Mouse (Mus musculus) midbrain, embryonic 15.5 days (tissue): ENCODE data around the gene Tdrd5. TPM values are rescaled to one million over a fixed set of nuclear protein-coding genes. Genes with fewer than 3 reads are reported as not detected.
"Not testable (repeated sequence)": the region's sequence is repeated elsewhere in the genome, so short reads cannot be mapped to it uniquely, and the experiment has no call there.

Experiments
- ATAC-seq: fragments of 200-750 bp; cut with Nextera tagmentation; replicated peaks from 2 replicates; pipeline ENCODE4 v1.8.0; 2017; ENCODE audit warnings: moderate TSS enrichment
- H3K27ac ChIP-seq: fragments of 300-500 bp; sonication (generic); 2 replicates; pipeline ENCODE4 v1.5.1; 2015; ENCODE audit warnings: mild to moderate bottlenecking, inconsistent platforms
- H3K27me3 ChIP-seq: fragments of 300-500 bp; sonication (generic); replicated peaks from 2 replicates; pipeline ENCODE4 v1.6.1; 2015; ENCODE audit warnings: inconsistent platforms
- H3K36me3 ChIP-seq: fragments of 300-500 bp; sonication (generic); replicated peaks from 2 replicates; pipeline ENCODE4 v1.6.1; 2015; ENCODE audit warnings: inconsistent platforms
- H3K4me1 ChIP-seq: fragments of 300-500 bp; sonication (generic); 2 replicates; pipeline ENCODE4 v1.6.1; 2015; ENCODE audit warnings: inconsistent platforms
- H3K4me2 ChIP-seq: fragments of 300-500 bp; sonication (generic); 2 replicates; pipeline ENCODE4 v1.6.1; 2015; ENCODE audit warnings: inconsistent platforms, mild to moderate bottlenecking, moderate library complexity
- H3K4me3 ChIP-seq: fragments of 300-500 bp; sonication (generic); 2 replicates; pipeline ENCODE4 v1.5.1; 2015; ENCODE audit warnings: mild to moderate bottlenecking, inconsistent platforms
- H3K9ac ChIP-seq: fragments of 300-500 bp; sonication (generic); 2 replicates; pipeline ENCODE4 v1.6.1; 2015; ENCODE audit warnings: mild to moderate bottlenecking, inconsistent platforms
- H3K9me3 ChIP-seq: fragments of 300-500 bp; sonication (generic); 2 replicates; pipeline ENCODE4 v1.6.1; 2016; ENCODE audit warnings: inconsistent platforms
- WGBS: fragments of 180-500 bp; shearing (Covaris S2); methylation state at CpG from one replicate; pipeline ENCODE4 v1.1.7; 2015; ENCODE audit warnings: mixed read lengths; 5-methylcytosine and 5-hydroxymethylcytosine counted together
- polyA plus RNA-seq: library from polyadenylated mRNA; unstranded; fragments of >200 nt; fragmentation: Nextera tagmentation; extraction: Ambion mirVana; gene quantifications from 2 replicates; pipeline ENCODE4 v1.2.1, GENCODE M21; 2015

The Tdrd5 gene
- polyA plus RNA-seq, 1 experiment from 2014 or later = 1.1 TPM

DNA sequence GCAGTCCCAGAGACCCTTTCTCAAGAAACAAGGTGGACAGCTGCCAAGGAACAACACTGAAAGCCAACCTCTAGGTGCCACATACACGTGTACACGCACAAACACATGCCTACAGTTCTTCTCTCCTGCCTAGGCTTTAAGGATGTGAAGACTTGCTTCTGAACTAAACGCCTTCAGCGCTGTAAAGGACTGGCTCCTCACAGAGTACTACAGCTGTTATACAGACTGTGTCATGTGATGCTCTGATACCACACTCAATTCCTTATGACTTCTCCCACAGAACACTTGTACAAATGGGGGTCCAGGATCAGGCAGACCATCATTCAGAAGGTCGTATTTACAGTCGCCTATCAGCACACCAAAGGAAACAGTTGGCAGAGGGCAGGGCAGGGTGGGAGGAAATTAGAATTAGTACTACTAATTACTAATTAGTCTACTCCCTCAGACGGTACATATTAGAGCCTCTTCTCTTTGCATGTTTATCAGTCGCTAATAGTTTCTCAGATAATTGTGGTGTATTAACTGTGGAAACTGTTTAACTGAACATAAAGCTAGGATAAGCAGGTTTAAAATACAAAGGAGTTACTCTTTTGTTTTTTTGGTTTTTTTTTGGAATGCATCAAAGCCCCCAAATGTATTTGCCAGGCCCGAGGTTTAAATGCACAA is 14.8 kb downstream of the Tdrd5 start:
- 83% methylated on average over 9 of the region's 9 CpGs for WGBS
- Histone ChIP-seq H3K4me1 (no peaks in the 10 kb centered on the region), H3K27ac (no peak overlapping the region), H3K4me2 (no peak overlapping the region), H3K9ac (no peak overlapping the region), H3K4me3 (no peak overlapping the region), H3K9me3 (no peaks in the 10 kb centered on the region), H3K36me3 (no peaks in the 10 kb centered on the region), H3K27me3 (no peaks in the 10 kb centered on the region)
- no peak for ATAC-seq

DNA sequence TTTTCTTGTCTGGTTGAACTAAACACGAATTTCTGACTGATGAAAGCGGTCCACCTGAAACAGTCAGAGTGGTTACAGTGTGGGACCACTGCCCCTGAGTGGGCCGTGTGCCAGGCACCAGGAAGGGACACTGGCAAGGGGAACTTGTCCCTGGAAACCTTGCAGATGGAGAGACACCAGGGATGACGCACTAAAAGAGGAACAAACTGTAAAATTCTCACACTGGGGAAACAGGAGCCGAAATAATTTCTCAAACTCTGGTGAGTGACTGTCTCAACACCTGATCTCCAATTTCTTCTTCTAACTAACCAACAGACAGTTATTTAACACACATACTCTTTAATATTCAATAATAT is 17.9 kb downstream of the Tdrd5 start:
- Histone ChIP-seq H3K4me1 (no peaks in the 10 kb centered on the region), H3K9ac (no peak overlapping the region), H3K27ac (no peak overlapping the region), H3K9me3 (no peaks in the 10 kb centered on the region), H3K27me3 (no peaks in the 10 kb centered on the region), H3K4me3 (no peak overlapping the region), H3K4me2 (no peak overlapping the region), H3K36me3 (no peaks in the 10 kb centered on the region)
- ATAC-seq = no peak
- 87% methylated on average over 5 of the region's 5 CpGs for WGBS

DNA sequence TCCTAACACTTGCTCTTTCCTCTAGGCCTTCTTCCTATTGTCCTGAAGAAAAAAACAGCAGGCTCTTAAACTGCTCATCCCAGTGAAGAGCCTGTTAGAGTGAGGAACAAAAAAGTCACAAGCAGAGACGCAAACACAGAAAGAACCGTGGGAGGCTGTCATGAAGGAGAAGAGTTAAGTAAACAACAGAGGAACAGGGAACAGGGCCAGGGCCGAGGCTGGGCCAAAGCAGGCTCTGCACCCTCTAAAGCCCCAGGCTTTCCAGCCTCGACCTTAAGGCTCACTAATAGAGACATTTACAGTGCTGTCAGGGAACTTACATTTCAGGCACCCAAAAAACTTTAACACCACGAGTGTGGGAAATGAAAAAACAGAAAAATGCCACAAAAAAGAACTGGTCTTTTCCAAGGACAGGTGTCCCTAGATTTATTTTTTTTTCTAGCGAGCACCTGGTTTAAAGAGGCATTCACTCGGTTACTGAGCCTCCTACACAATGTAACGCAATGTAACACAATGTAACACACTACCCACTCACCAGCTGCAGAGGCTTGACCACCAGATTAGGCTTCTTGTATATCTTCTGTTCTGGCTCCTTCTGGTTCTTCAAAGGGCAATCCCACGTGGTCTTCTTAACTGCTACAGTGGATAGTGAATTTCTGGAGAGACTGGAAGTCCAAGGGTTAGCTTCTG is 18.5 kb downstream of the Tdrd5 start:
- no peaks in the 10 kb centered on the region for H3K27me3 ChIP-seq
- WGBS = 40% methylated on average over 9 of the region's 9 CpGs
- no peaks in the 10 kb centered on the region for H3K36me3 ChIP-seq
- no peak overlapping the region for H3K27ac ChIP-seq
- no peak overlapping the region for H3K4me3 ChIP-seq
- ATAC-seq = no peak
- H3K9ac ChIP-seq = no peak overlapping the region
- no peak overlapping the region for H3K4me2 ChIP-seq
- H3K9me3 ChIP-seq = no peaks in the 10 kb centered on the region
- no peaks in the 10 kb centered on the region for H3K4me1 ChIP-seq

DNA sequence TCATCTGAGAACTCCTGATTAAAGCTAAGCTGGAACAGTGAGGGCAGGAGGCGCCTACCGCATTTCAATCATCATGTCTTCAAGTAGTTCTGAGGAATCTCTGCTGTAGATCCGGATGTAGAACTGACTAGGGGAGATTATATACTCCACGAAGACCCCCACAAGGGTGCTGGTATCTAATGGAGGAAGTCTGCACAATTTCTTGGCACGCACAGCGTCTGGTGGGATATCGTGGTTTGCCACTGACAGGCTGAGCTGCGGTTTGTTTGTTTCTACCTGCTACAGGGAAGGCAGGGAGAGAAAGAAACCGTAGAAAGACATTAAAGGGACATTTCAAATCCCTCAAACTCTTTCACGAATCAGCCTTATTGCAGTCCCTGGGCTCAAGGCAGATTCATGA is 19.3 kb downstream of the Tdrd5 start:
- Histone ChIP-seq H3K27me3 (no peaks in the 10 kb centered on the region), H3K27ac (no peak overlapping the region), H3K9ac (no peak overlapping the region), H3K4me1 (no peaks in the 10 kb centered on the region), H3K4me3 (no peak overlapping the region), H3K4me2 (no peak overlapping the region), H3K9me3 (no peaks in the 10 kb centered on the region), H3K36me3 (no peaks in the 10 kb centered on the region)
- no peak for ATAC-seq
- WGBS = 81% methylated on average over 10 of the region's 10 CpGs

DNA sequence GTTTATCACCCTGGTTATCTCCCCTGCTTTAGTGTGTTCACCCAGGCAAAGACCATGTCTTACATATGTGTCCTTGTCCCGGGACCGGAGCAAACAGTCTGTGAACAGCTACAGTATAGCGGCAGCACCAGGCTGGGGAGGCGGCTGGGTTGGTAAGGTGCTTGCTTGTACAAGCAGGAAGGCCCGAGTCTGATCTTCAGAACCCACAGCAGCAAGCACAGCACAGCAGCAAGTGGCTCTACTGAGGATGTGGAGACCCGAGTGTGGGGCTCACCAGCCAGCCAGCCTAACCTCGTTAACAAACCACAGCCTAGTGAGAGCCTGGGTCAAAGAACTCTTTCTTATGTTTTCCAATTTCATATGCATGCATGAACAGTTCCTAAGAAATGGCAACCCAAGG is 23.3 kb downstream of the Tdrd5 start:
- no peak overlapping the region for H3K4me3 ChIP-seq
- no peaks in the 10 kb centered on the region for H3K27me3 ChIP-seq
- H3K9me3 ChIP-seq = no peaks in the 10 kb centered on the region
- WGBS = 87% methylated on average over 7 of the region's 7 CpGs
- H3K36me3 ChIP-seq = no peaks in the 10 kb centered on the region
- no peak overlapping the region for H3K9ac ChIP-seq
- ATAC-seq = no peak
- H3K27ac ChIP-seq = no peak overlapping the region
- H3K4me2 ChIP-seq = no peak overlapping the region
- no peaks in the 10 kb centered on the region for H3K4me1 ChIP-seq

DNA sequence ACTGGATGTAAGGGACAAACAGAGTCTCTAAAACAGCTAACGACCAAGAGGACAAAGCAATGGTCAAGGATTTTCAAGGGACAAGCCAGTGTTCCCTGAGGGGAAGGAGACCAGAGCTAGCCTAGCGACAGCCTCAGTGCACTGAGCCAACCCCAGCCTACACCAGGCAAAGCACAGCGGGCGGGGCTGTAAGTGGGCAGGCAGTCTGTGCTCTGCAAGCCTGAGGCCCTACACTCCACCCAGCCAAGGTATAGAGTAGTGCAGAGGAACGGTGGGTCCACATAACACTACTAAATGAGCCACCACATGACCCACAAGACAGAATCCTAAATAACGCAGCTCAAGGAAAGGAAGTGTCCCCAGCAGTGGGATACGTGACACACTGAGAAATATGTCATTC is 29.8 kb downstream of the Tdrd5 start:
- no peaks in the 10 kb centered on the region for H3K27me3 ChIP-seq
- no peak overlapping the region for H3K4me3 ChIP-seq
- no peak for ATAC-seq
- no peak overlapping the region for H3K4me2 ChIP-seq
- no peak overlapping the region for H3K9ac ChIP-seq
- 70% methylated on average over 7 of the region's 7 CpGs for WGBS
- H3K27ac ChIP-seq = no peak overlapping the region
- no peaks in the 10 kb centered on the region for H3K9me3 ChIP-seq
- no peaks in the 10 kb centered on the region for H3K36me3 ChIP-seq
- H3K4me1 ChIP-seq = peaks cover 4% of the 10 kb centered on the region; the same call in 1 of the 2 replicates

DNA sequence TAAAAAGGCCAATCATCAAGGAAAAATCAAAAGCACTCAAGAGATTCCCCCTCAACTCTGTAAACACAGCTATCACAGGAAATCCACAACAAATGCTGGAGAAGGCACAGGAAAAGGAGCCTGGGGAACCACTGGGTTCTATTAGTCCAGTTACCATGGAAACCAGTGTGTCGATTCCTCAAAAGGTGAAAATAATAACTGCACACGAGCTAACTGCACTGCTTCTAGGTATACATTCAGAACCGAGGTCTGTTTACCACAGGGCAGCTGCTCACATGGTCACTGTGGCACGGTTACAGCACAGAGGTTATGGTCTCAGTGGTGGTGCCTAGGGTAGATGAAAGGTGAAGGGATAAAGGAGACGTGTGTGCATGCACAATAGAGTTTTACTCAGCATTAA is 31.8 kb downstream of the Tdrd5 start:
- Histone ChIP-seq H3K4me3 (no peak overlapping the region), H3K4me1 (peaks cover 4% of the 10 kb centered on the region; the same call in 1 of the 2 replicates), H3K27me3 (no peaks in the 10 kb centered on the region), H3K36me3 (no peaks in the 10 kb centered on the region), H3K9ac (no peak overlapping the region), H3K4me2 (no peak overlapping the region), H3K9me3 (no peaks in the 10 kb centered on the region), H3K27ac (peak overlapping the region; percentile 59; the same call in 1 of the 2 replicates)
- WGBS = 17% methylated on average over 5 of the region's 5 CpGs
- ATAC-seq = peak; percentile 80

DNA sequence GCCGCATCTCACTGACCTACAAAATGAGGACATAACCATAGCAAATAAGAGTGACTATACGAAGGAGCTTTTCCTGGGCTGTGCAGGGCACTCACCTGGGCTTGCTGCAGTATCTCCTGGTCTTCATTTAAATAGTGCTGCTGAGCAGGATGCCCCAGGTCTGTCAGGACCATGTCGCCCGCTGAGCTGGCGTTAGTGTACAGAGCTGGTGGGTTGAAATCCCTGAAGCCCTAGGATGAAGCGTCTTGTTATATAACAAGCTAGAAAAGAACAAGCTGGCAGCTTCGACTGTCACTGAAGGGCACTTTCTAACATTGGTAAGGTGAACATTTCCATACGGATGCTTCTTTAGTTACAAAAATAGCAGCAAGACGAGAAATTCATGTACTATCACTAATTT is 33.0 kb downstream of the Tdrd5 start:
- H3K4me3 ChIP-seq = no peak overlapping the region
- no peaks in the 10 kb centered on the region for H3K27me3 ChIP-seq
- no peak overlapping the region for H3K9ac ChIP-seq
- H3K9me3 ChIP-seq = no peaks in the 10 kb centered on the region
- H3K27ac ChIP-seq = no peak overlapping the region
- H3K4me1 ChIP-seq = peaks cover 4% of the 10 kb centered on the region; the same call in 1 of the 2 replicates
- WGBS = 78% methylated on average over 9 of the region's 9 CpGs
- H3K36me3 ChIP-seq = no peaks in the 10 kb centered on the region
- ATAC-seq = no peak
- H3K4me2 ChIP-seq = no peak overlapping the region

DNA sequence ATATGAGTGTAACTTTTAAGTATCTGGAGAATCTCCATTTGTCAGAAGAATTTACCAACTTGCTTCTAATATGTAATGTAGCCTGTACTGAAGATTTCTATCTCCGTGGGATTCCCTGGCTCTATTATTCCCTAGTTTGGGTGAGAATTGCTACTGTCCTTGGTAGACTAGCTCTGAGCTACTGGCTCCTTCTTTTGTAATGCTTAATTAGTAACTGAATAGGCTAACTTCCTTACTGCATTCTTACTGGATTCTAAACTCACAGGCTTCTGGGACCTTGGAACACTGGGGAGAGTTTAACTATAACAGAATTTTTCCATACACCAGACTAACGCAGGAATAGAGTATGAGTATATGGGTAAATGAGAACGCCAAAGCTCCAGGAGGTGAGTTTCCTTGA is 34.9 kb downstream of the Tdrd5 start:
- not testable (repeated sequence) for ATAC-seq, H3K9me3 ChIP-seq, H3K4me3 ChIP-seq, H3K4me2 ChIP-seq, H3K27ac ChIP-seq, H3K27me3 ChIP-seq, H3K9ac ChIP-seq, H3K4me1 ChIP-seq, H3K36me3 ChIP-seq
- WGBS = 30% methylated on average over 3 of the region's 3 CpGs

DNA sequence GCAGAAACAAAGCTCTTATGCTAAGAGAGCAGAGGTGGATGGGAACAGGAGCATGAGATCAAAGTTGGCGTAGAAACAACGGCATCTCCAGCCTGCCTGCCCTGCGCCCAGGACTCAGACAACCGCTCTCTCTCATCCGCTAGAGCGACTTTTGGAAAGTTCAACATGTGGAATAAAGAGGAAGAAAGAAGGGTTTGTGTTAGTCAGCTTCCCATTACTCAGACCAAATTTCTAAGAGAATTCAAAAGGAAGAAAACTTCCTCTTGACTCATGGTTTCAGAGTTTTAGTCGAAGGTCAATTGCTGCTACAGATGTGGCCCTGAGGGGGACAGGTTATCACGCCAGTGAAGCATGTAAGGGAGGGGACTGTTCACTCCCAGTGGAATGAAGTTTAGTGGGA is 39.5 kb downstream of the Tdrd5 start:
- ATAC-seq = no peak
- WGBS = 87% methylated on average over 8 of the region's 8 CpGs
- Histone ChIP-seq H3K9ac (no peak overlapping the region), H3K36me3 (no peaks in the 10 kb centered on the region), H3K4me1 (no peaks in the 10 kb centered on the region), H3K4me3 (no peak overlapping the region), H3K27me3 (no peaks in the 10 kb centered on the region), H3K4me2 (no peak overlapping the region), H3K9me3 (no peaks in the 10 kb centered on the region), H3K27ac (no peak overlapping the region)

DNA sequence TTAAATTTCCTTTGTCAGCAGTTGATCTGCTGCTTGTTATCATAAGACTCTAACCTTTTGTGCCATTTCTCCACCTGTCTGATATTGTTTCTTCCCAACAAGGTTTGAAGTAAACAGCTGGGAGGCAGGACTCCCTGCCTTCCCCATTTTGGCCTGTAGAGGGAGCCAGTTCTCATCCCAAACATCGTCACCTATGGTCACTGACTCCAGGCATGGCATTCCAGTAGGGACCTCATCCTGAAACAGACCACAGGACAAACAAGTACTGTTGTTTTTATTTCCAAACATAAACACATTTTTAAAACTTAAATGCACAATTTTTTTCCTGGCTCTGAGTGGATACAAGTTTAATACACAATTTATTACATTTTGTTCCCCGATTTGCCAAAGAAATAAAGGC is 40.1 kb downstream of the Tdrd5 start:
- H3K4me1 ChIP-seq = no peaks in the 10 kb centered on the region
- whole genome bisulfite sequencing = 52% methylated on average over 2 of the region's 2 CpGs
- no peaks in the 10 kb centered on the region for H3K9me3 ChIP-seq
- no peak for ATAC-seq
- no peak overlapping the region for H3K27ac ChIP-seq
- no peak overlapping the region for H3K9ac ChIP-seq
- no peak overlapping the region for H3K4me3 ChIP-seq
- no peaks in the 10 kb centered on the region for H3K27me3 ChIP-seq
- H3K4me2 ChIP-seq = no peak overlapping the region
- H3K36me3 ChIP-seq = no peaks in the 10 kb centered on the region

DNA sequence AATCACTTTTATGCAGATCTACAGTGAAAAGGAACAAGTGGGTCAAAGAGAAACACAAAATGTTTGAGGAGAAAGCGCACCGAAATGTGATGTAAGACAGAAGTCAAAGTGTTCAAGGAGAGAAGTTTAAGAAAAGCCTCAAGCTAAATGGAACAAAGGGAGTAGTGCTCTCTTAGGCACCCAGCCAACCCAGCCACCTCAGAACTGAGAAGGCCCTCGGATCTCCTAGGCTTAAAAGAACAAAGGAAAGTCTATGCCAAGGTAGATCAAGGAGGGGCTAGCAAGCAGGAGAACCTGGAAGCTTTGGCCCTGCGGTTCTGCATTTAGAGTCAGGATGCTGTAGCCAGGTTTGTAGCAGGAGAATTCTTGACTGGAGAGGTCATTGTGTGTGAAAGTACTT is 48.6 kb downstream of the Tdrd5 start:
- H3K4me2 ChIP-seq = no peak overlapping the region
- H3K9ac ChIP-seq = no peak overlapping the region
- no peaks in the 10 kb centered on the region for H3K9me3 ChIP-seq
- no peaks in the 10 kb centered on the region for H3K27me3 ChIP-seq
- ATAC-seq = no peak
- H3K4me3 ChIP-seq = no peak overlapping the region
- H3K36me3 ChIP-seq = no peaks in the 10 kb centered on the region
- no peak overlapping the region for H3K27ac ChIP-seq
- no peaks in the 10 kb centered on the region for H3K4me1 ChIP-seq
- WGBS = 76% methylated on average over 4 of the region's 4 CpGs

DNA sequence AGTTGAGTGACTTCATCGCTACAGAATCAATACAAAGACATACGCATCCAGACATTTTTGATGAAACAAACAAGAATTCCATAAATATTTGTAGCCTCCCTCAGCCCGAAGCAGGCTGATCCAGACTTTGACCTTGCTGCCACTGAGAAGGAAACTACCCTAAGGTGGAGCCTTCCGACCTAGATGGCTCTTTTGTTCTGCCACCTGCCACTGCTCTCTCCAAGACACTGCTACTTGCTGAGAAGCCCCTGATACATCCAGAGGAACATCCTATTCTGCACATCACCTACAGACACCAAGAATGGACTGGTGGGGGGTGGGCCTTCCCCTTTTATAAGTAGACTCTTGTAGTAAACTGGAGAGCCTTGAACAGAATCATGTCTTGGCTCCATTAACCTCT is 52.4 kb downstream of the Tdrd5 start:
- H3K9me3 ChIP-seq, ATAC-seq, H3K4me1 ChIP-seq, H3K4me2 ChIP-seq, H3K9ac ChIP-seq, H3K4me3 ChIP-seq, H3K36me3 ChIP-seq, H3K27ac ChIP-seq, H3K27me3 ChIP-seq: not testable (repeated sequence)
- WGBS = 82% methylated on average over 4 of the region's 4 CpGs
